Mouse (Mus musculus): ENCODE data around the gene Tpgs1. TPM values are rescaled to one million over a fixed set of nuclear protein-coding genes. Genes with fewer than 3 reads are reported as not detected.
A peak's percentile ranks its signal among the peaks of the same experiment; 100 is the strongest.

The Tpgs1 gene
- polyA plus RNA-seq, 1 experiment from 2014 or later: 84.1 TPM

- Histone ChIP-seq H3K27ac (peak overlapping the region; percentile 98), H3K9me3 (no peaks in the 10 kb centered on the region), H3K36me3 (peaks cover 19% of the 10 kb centered on the region), H3K4me1 (replicated peaks) (peaks cover 24% of the 10 kb centered on the region), H3K4me2 (replicated peaks) (peak overlapping the region; percentile 86), H3K27me3 (no peaks in the 10 kb centered on the region), H3K4me3 (replicated peaks) (peak overlapping the region; percentile 95), H3K9ac (replicated peaks) (peak overlapping the region; percentile 95)
- ATAC-seq: peak; percentile 55
- 32% methylated on average over 15 of the region's 15 CpGs for WGBS
Observed at GRCm38 (mm10) chr10:79670071-79670888, 1.1 kb downstream of the Tpgs1 start.

- no peak overlapping the region for H3K9ac ChIP-seq (replicated peaks)
- peak overlapping the region; percentile 95; the same call in 1 of the 2 replicates for H3K4me3 ChIP-seq (replicated peaks)
Observed at GRCm38 (mm10) chr10:79671396-79672087, 2.4 kb downstream of the Tpgs1 start.

GRCm38 (mm10) chr10:79672088-79672455 is 2.9 kb downstream of the Tpgs1 start:
- 53% methylated on average over 3 of the region's 3 CpGs for WGBS

More at GRCm38 (mm10) chr10:79671396-79672087, 2.4 kb downstream of the Tpgs1 start:
- Histone ChIP-seq H3K27ac (no peak overlapping the region), H3K4me2 (replicated peaks) (peak overlapping the region; percentile 86; the same call in 1 of the 2 replicates), H3K27me3 (no peaks in the 10 kb centered on the region), H3K36me3 (peaks cover 32% of the 10 kb centered on the region), H3K4me1 (replicated peaks) (peaks cover 24% of the 10 kb centered on the region), H3K9me3 (no peaks in the 10 kb centered on the region)
- no peak for ATAC-seq
- WGBS: 65% methylated on average over 6 of the region's 6 CpGs

GRCm38 (mm10) chr10:79673054-79673453 is 3.9 kb downstream of the Tpgs1 start:
- Histone ChIP-seq H3K27ac (no peak overlapping the region), H3K4me2 (replicated peaks) (no peak overlapping the region), H3K36me3 (peaks cover 35% of the 10 kb centered on the region), H3K4me3 (replicated peaks) (no peak overlapping the region), H3K9me3 (no peaks in the 10 kb centered on the region), H3K4me1 (replicated peaks) (peaks cover 21% of the 10 kb centered on the region), H3K27me3 (no peaks in the 10 kb centered on the region), H3K9ac (replicated peaks) (no peak overlapping the region)
- WGBS: 98% methylated on average over 3 of the region's 3 CpGs
- ATAC-seq: no peak

More at GRCm38 (mm10) chr10:79672088-79672455, 2.9 kb downstream of the Tpgs1 start:
- no peaks in the 10 kb centered on the region for H3K9me3 ChIP-seq
- H3K9ac ChIP-seq (replicated peaks): no peak overlapping the region
- H3K4me1 ChIP-seq (replicated peaks): peaks cover 24% of the 10 kb centered on the region
- peaks cover 35% of the 10 kb centered on the region for H3K36me3 ChIP-seq
- H3K27me3 ChIP-seq: no peaks in the 10 kb centered on the region
- H3K27ac ChIP-seq: no peak overlapping the region
- H3K4me3 ChIP-seq (replicated peaks): no peak overlapping the region
- H3K4me2 ChIP-seq (replicated peaks): no peak overlapping the region
- ATAC-seq: no peak

- H3K36me3 ChIP-seq: peaks cover 35% of the 10 kb centered on the region
- H3K4me3 ChIP-seq (replicated peaks): no peak overlapping the region
- H3K9ac ChIP-seq (replicated peaks): no peak overlapping the region
- H3K27me3 ChIP-seq: no peaks in the 10 kb centered on the region
- no peak overlapping the region for H3K27ac ChIP-seq
- no peak overlapping the region for H3K4me2 ChIP-seq (replicated peaks)
- WGBS: 58% methylated on average over 44 of the region's 44 CpGs
- H3K4me1 ChIP-seq (replicated peaks): peaks cover 10% of the 10 kb centered on the region
- ATAC-seq: no peak
- no peaks in the 10 kb centered on the region for H3K9me3 ChIP-seq
Observed at GRCm38 (mm10) chr10:79675346-79676035, 6.3 kb downstream of the Tpgs1 start.

GRCm38 (mm10) chr10:79680606-79681495 is 11.7 kb downstream of the Tpgs1 start:
- H3K27ac ChIP-seq: peak overlapping the region; percentile 90
- H3K4me2 ChIP-seq (replicated peaks): peak overlapping the region; percentile 99
- WGBS: 46% methylated on average over 11 of the region's 11 CpGs
- no peaks in the 10 kb centered on the region for H3K9me3 ChIP-seq
- H3K36me3 ChIP-seq: peaks cover 27% of the 10 kb centered on the region
- peak overlapping the region; percentile 50 for H3K9ac ChIP-seq (replicated peaks)
- no peaks in the 10 kb centered on the region for H3K27me3 ChIP-seq
- ATAC-seq: peak; percentile 50
- H3K4me3 ChIP-seq (replicated peaks): peak overlapping the region; percentile 90
- peaks cover 27% of the 10 kb centered on the region for H3K4me1 ChIP-seq (replicated peaks)

GRCm38 (mm10) chr10:79681591-79682245 is 12.5 kb downstream of the Tpgs1 start, which contains the start of gene Cdc34:
Gene Cdc34 (plus strand): TSS chr10:79682195.
- peak; percentile 96 for ATAC-seq
- WGBS: under 1% methylated on average over 70 of the region's 84 CpGs
- no peaks in the 10 kb centered on the region for H3K27me3 ChIP-seq
- peak within 1 kb of the TSS; percentile 88 for H3K9ac ChIP-seq (replicated peaks)
- peak within 1 kb of the TSS; percentile 99 for H3K4me2 ChIP-seq (replicated peaks)
- peak within 1 kb of the TSS; percentile 90 for H3K4me3 ChIP-seq (replicated peaks)
- peak within 1 kb of the TSS; percentile 90 for H3K27ac ChIP-seq
- peaks cover 27% of the 10 kb centered on the region for H3K36me3 ChIP-seq
- peaks cover 27% of the 10 kb centered on the region for H3K4me1 ChIP-seq (replicated peaks)
- H3K9me3 ChIP-seq: no peaks in the 10 kb centered on the region

GRCm38 (mm10) chr10:79682551-79682915 is 13.4 kb downstream of the Tpgs1 start:
- peak overlapping the region; percentile 99 for H3K4me2 ChIP-seq (replicated peaks)
- peaks cover 34% of the 10 kb centered on the region for H3K36me3 ChIP-seq
- no peaks in the 10 kb centered on the region for H3K9me3 ChIP-seq
- ATAC-seq: peak; percentile 6
- WGBS: 0% methylated on average over 10 of the region's 10 CpGs
- peak overlapping the region; percentile 88 for H3K9ac ChIP-seq (replicated peaks)
- H3K27me3 ChIP-seq: no peaks in the 10 kb centered on the region
- peak overlapping the region; percentile 90 for H3K4me3 ChIP-seq (replicated peaks)
- peak overlapping the region; percentile 72 for H3K27ac ChIP-seq
- H3K4me1 ChIP-seq (replicated peaks): peaks cover 27% of the 10 kb centered on the region

- 4% methylated on average over 10 of the region's 10 CpGs for WGBS
Observed at GRCm38 (mm10) chr10:79682916-79683582, 13.9 kb downstream of the Tpgs1 start.

More at GRCm38 (mm10) chr10:79682916-79683582, 13.9 kb downstream of the Tpgs1 start:
- Histone ChIP-seq H3K4me2 (replicated peaks) (peak overlapping the region; percentile 99), H3K36me3 (peaks cover 39% of the 10 kb centered on the region), H3K4me3 (replicated peaks) (peak overlapping the region; percentile 90), H3K9ac (replicated peaks) (peak overlapping the region; percentile 88), H3K4me1 (replicated peaks) (peaks cover 27% of the 10 kb centered on the region), H3K27me3 (no peaks in the 10 kb centered on the region), H3K27ac (0 out of 2 replicates have a peak overlapping the region, but pooled peaks have one; percentile 39), H3K9me3 (no peaks in the 10 kb centered on the region)
- no peak for ATAC-seq

Data from midbrain, embryonic 13.5 days (tissue).